ENCODE assay signal across 26 mouse cellular contexts in genomic region chr1:181599376-181599775, GRCm38 (mm10). TPM values are rescaled to one million over a fixed set of nuclear protein-coding genes. Genes with fewer than 3 reads are reported as not detected.
"Had no signal": no experiment of that assay in that cellular context is flagged by ENCODE, and none has a peak within 500 bp of the region (broad histone marks: within the 10 kb centered on the region; RNA-seq: fewer than 3 reads in every experiment).

No protein-coding gene starts in this region.

- DNase-seq: gastrocnemius, adult 2 months; gastrocnemius, postnatal 14 days; gastrocnemius, postnatal 36 days; heart, adult 2 months; heart, postnatal 10 days; heart, postnatal 4 days; kidney, adult 11 months; kidney, adult 2 months; kidney, adult 9 months; kidney, postnatal 14 days; kidney, postnatal 36 days; layer of hippocampus, adult 9-11 months; layer of hippocampus, postnatal 36 days; left cerebral cortex, postnatal 4 days had no signal

- H3K27ac ChIP-seq: gastrocnemius, adult 2 months; heart, adult 2 months; heart, embryonic 10.5 days; hindbrain, embryonic 10.5 days; hindbrain, embryonic 12.5 days; hindbrain, embryonic 14.5 days; kidney, embryonic 15.5 days; kidney, postnatal 0 days; limb, embryonic 13.5 days; limb, embryonic 15.5 days had no signal

- H3K4me1 ChIP-seq: heart, embryonic 10.5 days; heart, embryonic 12.5 days; hindbrain, embryonic 12.5 days; kidney, embryonic 15.5 days; limb, embryonic 13.5 days; limb, embryonic 15.5 days had no signal

- H3K27me3 ChIP-seq: heart, embryonic 12.5 days; hindbrain, embryonic 12.5 days; kidney, embryonic 15.5 days; limb, embryonic 13.5 days; limb, embryonic 15.5 days had no signal

- H3K9ac ChIP-seq: heart, embryonic 12.5 days; hindbrain, embryonic 12.5 days; hindbrain, embryonic 14.5 days; kidney, embryonic 15.5 days; limb, embryonic 13.5 days; limb, embryonic 15.5 days had no signal

- H3K4me3 ChIP-seq: gastrocnemius, adult 2 months; heart, adult 2 months; heart, embryonic 10.5 days; heart, embryonic 12.5 days; hindbrain, embryonic 10.5 days; hindbrain, embryonic 12.5 days; kidney, embryonic 15.5 days; limb, embryonic 13.5 days; limb, embryonic 15.5 days had no signal

- H3K9me3 ChIP-seq: heart, embryonic 10.5 days; heart, embryonic 12.5 days; hindbrain, embryonic 10.5 days; hindbrain, embryonic 12.5 days; kidney, embryonic 15.5 days; limb, embryonic 13.5 days; limb, embryonic 15.5 days had no signal

- H3K36me3 ChIP-seq: heart, embryonic 10.5 days; heart, embryonic 12.5 days; hindbrain, embryonic 10.5 days; hindbrain, embryonic 12.5 days; kidney, embryonic 15.5 days; limb, embryonic 13.5 days; limb, embryonic 15.5 days had no signal

- H3K4me2 ChIP-seq: heart, embryonic 12.5 days; hindbrain, embryonic 12.5 days; hindbrain, embryonic 14.5 days; kidney, embryonic 15.5 days; limb, embryonic 13.5 days; limb, embryonic 15.5 days had no signal

- ATAC-seq: forebrain, embryonic 16.5 days; hindbrain, embryonic 16.5 days; intestine, embryonic 16.5 days had no signal

RNA-seq across cellular contexts. Expression of gene Dnah14, which starts 23.0 kb away (rescaled TPM):
- polyA plus RNA-seq: heart, adult 2 months; kidney, adult 2 months had no signal
